Mouse (Mus musculus): ENCODE data around the gene Fbxo8. TPM values are rescaled to one million over a fixed set of nuclear protein-coding genes. Genes with fewer than 3 reads are reported as not detected.
A peak's percentile ranks its signal among the peaks of the same experiment; 100 is the strongest.

The Fbxo8 gene
- total RNA-seq, 2 experiments from 2014 or later = 27.3 to 27.6 TPM

DNA sequence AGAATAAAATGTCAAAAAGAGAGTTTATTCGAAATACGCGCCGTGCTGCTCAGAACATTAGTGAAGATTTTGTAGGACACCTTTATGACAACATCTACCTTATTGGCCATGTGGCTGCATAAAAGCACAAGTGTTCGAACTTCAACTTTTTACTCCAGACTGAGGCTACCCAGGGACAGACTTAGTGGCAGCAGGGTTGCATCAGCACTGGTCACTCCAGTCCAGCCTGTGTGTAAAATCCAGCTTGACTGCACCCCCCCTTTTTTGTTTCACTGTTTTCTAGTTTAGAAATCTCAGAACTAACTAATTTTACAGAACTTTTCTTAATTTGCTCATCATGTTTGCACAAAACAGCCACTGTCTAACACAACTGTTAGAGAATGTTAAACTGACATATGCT lies 40.6 kb downstream of the Fbxo8 start:
- intact Hi-C loops (cut with DNase I) = no loop called here
- no peak for DNase-seq

DNA sequence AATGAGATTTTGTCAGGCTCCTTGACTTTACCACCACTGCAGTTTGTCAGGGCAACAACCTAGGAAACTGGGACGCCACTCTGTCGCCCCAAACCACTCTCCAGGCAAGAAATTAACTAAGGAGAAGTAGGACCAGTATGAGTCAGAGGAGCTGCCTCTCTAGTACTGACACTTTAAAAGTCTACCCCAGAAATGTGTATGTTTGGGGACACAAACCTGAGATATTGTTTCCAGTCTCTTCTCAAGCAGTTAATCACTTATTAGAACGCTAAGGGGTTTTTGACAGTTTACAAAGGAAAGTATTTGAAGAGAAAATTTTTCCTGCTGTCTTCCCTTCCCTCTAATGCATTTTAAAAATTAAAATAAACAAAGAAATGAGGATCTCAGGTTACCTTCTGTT lies 55.6 kb downstream of the Fbxo8 start:
- DNase-seq = no peak
- intact Hi-C loops (cut with DNase I) = no loop called here

DNA sequence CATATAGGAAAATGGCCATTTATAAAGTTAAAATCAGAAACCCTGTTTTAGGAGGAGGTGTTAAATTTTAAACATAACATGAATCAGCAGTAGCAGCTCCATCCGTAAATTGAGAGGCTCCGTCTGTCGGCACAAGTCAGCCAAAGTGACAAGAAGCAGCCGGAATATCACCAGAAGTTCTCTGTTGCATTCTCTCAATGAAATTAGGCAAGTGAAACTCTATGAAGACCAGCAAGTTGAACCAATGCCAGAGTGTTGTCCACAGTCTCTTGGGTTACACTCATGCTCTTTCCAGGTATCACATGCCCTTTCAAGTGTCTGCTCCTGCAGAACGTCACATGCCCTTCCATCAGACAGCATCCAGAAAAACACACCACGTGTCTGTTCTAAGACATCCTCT lies 60.8 kb downstream of the Fbxo8 start:
- intact Hi-C loops (cut with DNase I) = loop anchor here (5.0 kb wide), 1 partner anchor 84 kb away; no protein-coding TSS in a partner anchor
- DNase-seq = no peak

DNA sequence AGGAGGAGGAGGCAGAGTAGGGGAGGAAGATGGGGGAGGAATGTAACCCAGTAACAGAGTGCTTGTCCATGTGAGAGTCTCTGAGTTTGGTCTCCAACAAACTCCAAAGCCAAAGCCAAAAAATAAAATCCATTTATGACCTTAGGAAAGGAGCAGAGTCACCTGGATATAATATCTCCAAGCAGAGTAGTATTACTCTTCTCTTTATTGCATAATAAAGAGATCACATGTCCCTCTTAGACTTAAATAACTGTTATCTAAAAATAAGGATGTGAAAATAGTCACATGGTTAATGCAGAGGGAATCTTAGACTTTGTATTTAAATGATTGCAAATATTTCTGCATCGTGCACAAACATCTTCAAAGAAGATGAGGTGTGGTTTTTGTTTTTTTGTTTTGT lies 63.3 kb downstream of the Fbxo8 start:
- no peak for DNase-seq
- intact Hi-C loops (cut with DNase I) = loop anchor here (5.0 kb wide), 1 partner anchor 87 kb away; no protein-coding TSS in a partner anchor

DNA sequence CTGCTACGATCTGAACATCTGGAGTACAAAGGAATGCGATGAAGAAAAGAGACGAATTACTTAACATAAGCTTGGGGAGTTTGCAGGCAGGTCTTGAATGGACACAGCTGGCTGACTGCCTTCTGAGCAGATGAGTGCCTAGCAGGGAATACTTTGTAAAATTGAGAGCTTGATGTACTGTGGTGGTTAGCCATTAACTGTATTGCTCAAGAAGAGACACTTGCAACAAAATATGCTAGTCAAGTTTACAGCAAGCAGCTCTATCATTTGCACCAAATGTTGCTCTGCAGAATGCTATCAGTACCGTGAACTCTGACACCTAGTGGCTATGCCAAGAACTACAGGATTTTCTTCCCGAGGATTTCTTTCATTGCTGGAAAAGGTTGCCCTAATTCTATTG lies 64.1 kb downstream of the Fbxo8 start:
- intact Hi-C loops (cut with DNase I) = no loop called here
- DNase-seq = no peak

DNA sequence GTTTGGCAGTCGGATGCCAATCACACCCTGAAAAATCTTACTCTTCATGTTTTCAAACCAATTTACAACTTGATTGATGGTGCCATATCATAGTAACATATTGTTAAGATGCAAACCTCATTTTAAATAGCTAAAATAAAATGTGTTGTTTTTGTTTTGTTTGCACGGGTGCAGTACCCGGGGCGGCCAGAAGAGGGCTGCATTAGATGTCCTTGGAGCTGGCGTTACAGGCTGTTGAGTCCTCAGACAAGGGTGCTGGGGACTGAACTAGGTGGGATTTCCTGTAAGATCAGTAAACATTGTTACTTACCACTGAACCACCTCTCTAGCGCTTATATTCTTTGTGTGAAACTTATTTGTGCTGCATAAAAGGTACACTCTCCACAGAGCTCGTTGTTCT lies 65.4 kb downstream of the Fbxo8 start:
- no peak for DNase-seq
- intact Hi-C loops (cut with DNase I) = no loop called here

DNA sequence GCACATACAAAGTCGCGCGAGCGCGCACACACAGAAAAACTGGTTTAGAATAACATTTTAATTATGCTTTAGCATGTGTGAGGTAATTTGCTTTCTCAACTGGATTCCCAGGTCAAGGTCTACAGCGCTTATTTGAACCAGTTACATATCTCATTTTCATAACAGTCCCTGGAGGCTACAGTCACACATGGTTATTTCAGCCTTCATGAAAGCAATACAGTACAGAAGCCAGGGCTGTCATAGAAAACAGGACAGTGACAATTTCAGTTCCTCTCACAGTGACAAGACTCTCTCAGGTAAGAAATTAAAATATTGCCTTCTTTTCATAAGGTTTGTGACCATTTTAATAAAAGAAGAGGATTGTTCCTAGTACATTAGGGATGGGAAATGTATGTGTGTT lies 66.4 kb downstream of the Fbxo8 start:
- no peak for DNase-seq
- intact Hi-C loops (cut with DNase I) = no loop called here

DNA sequence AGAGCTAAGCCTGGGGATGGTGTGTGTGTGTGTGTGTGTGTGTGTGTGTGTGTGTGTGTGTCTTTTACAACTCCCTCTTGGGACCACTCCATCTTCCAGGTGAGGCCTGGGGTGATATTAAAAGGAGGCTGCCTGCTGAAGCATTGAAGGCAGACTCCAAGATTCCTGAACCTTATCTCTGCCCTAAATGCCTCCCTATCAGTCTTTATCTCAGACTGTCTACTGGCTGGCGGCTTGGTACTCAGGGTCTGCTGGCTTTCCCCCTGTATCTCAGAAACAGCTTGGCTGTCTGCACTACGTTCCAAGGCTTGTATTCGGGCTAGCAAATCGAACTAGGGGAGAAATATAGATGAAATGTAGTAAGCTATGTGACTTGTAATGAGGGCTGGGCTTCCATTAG lies 68.2 kb downstream of the Fbxo8 start:
- no peak for DNase-seq
- intact Hi-C loops (cut with DNase I) = no loop called here

DNA sequence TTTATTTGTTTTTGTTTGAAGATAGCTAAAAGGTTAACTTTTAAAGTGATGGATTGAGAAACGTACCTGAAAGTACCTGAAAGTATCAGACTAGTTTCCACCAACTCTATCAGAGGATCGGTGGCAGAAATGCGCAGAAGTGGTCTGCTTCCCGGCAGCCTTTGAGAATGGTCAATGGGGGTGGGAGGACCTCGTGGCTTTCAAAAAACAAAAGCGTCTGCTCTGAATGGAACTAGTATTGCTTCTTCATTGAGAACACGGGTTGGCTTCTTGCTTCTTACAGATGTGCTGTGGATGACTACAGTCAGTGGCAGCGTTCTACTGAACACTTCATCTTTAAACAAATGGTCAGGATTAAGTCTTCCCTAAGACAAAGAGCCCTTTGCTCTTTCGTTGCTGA lies 68.7 kb downstream of the Fbxo8 start:
- no peak for DNase-seq
- intact Hi-C loops (cut with DNase I) = no loop called here

DNA sequence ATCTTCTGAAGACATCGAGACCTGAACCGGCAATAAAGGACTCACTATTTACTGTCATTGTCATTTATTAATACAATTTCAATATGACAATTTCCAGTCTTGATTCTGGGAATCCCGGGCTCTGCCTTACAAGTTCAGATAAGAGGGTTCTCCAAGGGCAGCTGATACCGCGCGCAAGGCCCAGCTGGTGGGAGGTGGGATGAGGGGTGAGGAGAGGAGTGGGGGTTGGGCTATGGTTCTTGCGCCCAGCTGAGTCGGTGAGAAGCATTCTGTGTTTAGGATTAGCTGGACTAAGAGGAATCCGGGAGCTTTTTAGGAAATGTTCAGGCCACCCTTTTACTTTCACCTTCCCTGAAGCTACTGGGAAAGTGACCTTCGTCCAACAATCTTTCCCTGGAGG lies 69.8 kb downstream of the Fbxo8 start:
- intact Hi-C loops (cut with DNase I) = no loop called here

DNA sequence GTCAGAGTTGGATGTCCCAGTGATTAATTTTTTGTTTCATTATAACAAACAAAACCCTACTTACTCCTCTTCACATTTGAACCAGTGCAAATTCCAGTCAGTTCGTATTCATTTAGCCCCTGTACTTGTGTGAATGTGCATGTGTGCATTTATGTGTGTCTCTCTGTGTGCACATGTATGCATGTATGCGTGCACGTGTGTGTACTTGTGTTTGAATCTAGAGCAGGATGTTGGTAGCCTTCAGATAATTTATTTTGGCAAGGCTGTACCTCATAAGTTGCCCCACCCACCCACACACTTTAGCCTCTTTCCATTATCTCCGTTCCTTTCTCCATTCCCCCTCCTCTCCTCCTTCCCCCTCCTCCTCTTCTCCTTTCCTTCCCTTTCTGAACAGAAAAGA lies 70.2 kb downstream of the Fbxo8 start:
- no peak for DNase-seq

More for the DNA sequence above, 69.8 kb downstream of the Fbxo8 start:
- DNase-seq = no peak

DNA sequence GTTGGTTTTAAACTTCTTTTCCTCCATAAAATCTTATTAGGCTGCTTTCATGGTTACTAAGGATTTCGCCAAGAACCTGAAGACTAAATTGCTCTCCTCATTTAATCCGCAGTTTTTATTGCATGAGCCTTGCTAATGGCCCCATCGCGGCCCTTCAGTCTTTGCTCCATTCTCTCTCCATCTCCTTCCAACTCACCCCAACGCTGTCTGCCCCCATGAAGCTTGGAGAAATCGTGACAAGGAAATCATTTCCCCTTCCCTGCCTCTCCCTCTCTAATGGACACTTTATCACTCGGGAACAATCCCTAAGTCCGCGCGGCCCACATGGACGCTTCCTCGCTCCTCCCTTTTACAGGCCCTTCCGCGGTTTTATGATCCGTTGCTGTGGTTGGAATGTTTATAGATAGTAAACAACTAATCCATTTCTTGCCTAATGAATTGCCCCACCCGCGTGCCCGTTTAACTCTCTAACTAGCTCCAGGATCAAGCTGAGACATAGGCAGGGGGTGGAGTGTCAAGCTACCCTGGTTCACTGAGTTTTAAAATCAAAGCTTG lies 71.7 kb downstream of the Fbxo8 start:
- DNase-seq = no peak
- intact Hi-C loops (cut with DNase I) = no loop called here

More for the DNA sequence above, 70.2 kb downstream of the Fbxo8 start:
- intact Hi-C loops (cut with DNase I) = no loop called here

DNA sequence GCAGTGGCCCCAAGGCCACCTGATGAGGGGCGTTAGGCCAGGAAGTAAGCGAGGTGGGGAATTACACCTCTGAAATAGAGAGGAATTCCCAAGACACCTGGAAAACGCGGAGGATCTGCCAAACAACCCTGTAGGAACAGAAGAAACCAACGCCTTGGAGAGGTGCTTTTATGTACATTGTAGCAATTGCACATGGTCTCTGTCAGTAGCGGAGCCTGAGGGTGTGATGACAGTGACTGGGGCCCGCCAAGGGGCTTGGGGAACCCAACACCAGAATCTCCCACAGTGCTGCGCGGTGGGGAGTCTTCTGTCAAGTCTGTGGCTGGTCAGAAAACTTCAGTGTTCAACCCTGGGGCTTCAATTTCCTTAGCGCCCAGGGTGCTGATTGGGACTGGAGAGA lies 72.5 kb downstream of the Fbxo8 start:
- intact Hi-C loops (cut with DNase I) = no loop called here

DNA sequence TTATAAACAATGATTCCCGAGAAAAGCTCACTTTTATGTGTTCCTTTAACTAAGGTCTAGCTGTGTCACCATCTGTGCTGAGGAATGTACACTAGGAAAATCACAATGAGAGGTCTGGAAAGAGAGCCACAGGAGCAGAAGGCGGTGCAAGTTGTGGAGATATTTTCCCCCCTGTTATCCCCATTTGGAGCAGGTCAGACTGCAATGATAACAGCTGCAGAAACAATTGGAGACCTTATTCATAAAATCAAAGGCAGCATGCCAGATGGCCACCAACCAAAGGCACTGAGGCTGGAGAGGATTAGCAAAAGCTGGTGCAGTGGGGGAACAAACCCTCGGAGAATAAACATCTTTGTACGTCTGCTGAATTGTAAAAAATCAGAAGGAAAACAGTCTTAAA lies 78.3 kb downstream of the Fbxo8 start:
- DNase-seq = peak in 1 of 2 experiments; percentile 27
- intact Hi-C loops (cut with DNase I) = no loop called here

More for the DNA sequence above, 72.5 kb downstream of the Fbxo8 start:
- no peak for DNase-seq

DNA sequence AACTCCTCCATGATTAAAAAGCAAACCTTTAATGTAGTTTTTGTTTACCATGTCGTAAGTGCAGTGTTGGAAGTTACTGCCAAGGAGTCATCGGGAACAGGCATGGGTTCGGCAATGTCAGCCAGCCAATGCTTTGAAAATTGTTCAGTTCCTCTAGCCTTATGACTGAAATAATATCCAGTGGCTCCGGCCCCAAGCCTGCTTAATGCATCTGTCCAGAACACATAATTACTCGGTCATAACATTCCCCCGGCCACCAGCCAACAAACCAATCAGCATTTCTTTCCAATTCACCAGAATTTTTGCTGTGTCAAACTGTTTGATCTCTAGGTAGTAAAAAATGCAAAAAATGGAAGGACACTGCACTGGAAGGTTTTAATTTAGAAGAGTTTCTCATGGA lies 88.4 kb downstream of the Fbxo8 start:
- DNase-seq = no peak
- intact Hi-C loops (cut with DNase I) = no loop called here

Small RNAs within 50 kb of the gene (microRNA-seq; reads per million reads assigned to microRNA genes)
- 0 reads per million in 2 experiments for gene Gm25992

Other genes starting within 250 kb of the Fbxo8 start
- gene Cep44, start within 50 bp of the Fbxo8 start, total RNA-seq (2021) = 1 to 10 TPM; 7.4 to 7.8 TPM

Data from gastrocnemius, postnatal 36 days (tissue).